Mouse (Mus musculus) intestine, embryonic 15.5 days (tissue): ENCODE results near the gene 4930518I15Rik. TPM values are rescaled to one million over a fixed set of nuclear protein-coding genes. Genes with fewer than 3 reads are reported as not detected.
A peak's percentile ranks its signal among the peaks of the same experiment; 100 is the strongest.
"Not testable (repeated sequence)": the region's sequence is repeated elsewhere in the genome, so short reads cannot be mapped to it uniquely, and the experiment has no call there.

ENCODE experiments used
- ATAC-seq: fragments of 200-750 bp; cut with Nextera tagmentation; 2 replicates; pipeline ENCODE4 v1.8.0; 2017; ENCODE audit warnings: moderate TSS enrichment, moderate library complexity
- H3K27ac ChIP-seq: fragments of 300-500 bp; sonication (generic); 2 replicates; pipeline ENCODE4 v1.5.1; 2015; ENCODE audit warnings: mild to moderate bottlenecking, inconsistent platforms
- H3K27me3 ChIP-seq: fragments of 300-500 bp; sonication (generic); replicated peaks from 2 replicates; pipeline ENCODE4 v1.6.1; 2015; ENCODE audit warnings: inconsistent platforms
- H3K36me3 ChIP-seq: fragments of 300-500 bp; sonication (generic); 2 replicates; pipeline ENCODE4 v1.6.1; 2015; ENCODE audit warnings: inconsistent platforms
- H3K4me1 ChIP-seq: fragments of 300-500 bp; sonication (generic); replicated peaks from 2 replicates; pipeline ENCODE4 v1.6.1; 2015; ENCODE audit warnings: inconsistent platforms
- H3K4me2 ChIP-seq: fragments of 300-500 bp; sonication (generic); replicated peaks from 2 replicates; pipeline ENCODE4 v1.6.1; 2015; ENCODE audit warnings: mild to moderate bottlenecking, inconsistent platforms
- H3K4me3 ChIP-seq: fragments of 300-500 bp; sonication (generic); replicated peaks from 2 replicates; pipeline ENCODE4 v1.5.1; 2015; ENCODE audit warnings: inconsistent platforms
- H3K9ac ChIP-seq: fragments of 300-500 bp; sonication (generic); 2 replicates; pipeline ENCODE4 v1.6.1; 2015; ENCODE audit warnings: inconsistent platforms
- H3K9me3 ChIP-seq: fragments of 300-500 bp; sonication (generic); 2 replicates; pipeline ENCODE4 v1.6.1; 2016; ENCODE audit warnings: inconsistent platforms
- WGBS: fragments of 180-500 bp; shearing (Covaris S2); methylation state at CpG from one replicate; pipeline ENCODE4 v1.1.7; 2015; 5-methylcytosine and 5-hydroxymethylcytosine counted together
- polyA plus RNA-seq: library from polyadenylated mRNA; unstranded; fragments of >200 nt; fragmentation: Nextera tagmentation; extraction: Ambion mirVana; gene quantifications from 2 replicates; pipeline ENCODE4 v1.2.1, GENCODE M21; 2015

Gene 4930518I15Rik
- polyA plus RNA-seq, 1 experiment from 2014 or later = 5.3 TPM

GRCm38 (mm10) chr2:156853999-156854771, 3.6 kb downstream of the 4930518I15Rik start:
- H3K27me3 ChIP-seq, H3K4me3 ChIP-seq, H3K9ac ChIP-seq, H3K27ac ChIP-seq, H3K9me3 ChIP-seq, H3K4me1 ChIP-seq, ATAC-seq, H3K4me2 ChIP-seq: not testable (repeated sequence)
- peaks cover 26% of the 10 kb centered on the region for H3K36me3 ChIP-seq
- WGBS = 45% methylated on average over 13 of the region's 13 CpGs

- H3K27ac ChIP-seq, H3K4me1 ChIP-seq, H3K9ac ChIP-seq, ATAC-seq, H3K9me3 ChIP-seq, H3K4me3 ChIP-seq, H3K27me3 ChIP-seq, H3K4me2 ChIP-seq: not testable (repeated sequence)
- H3K36me3 ChIP-seq = peaks cover 26% of the 10 kb centered on the region
- 84% methylated on average over 8 of the region's 13 CpGs for WGBS
Measured at GRCm38 (mm10) chr2:156853584-156853983, 4.2 kb downstream of the 4930518I15Rik start.

DNA sequence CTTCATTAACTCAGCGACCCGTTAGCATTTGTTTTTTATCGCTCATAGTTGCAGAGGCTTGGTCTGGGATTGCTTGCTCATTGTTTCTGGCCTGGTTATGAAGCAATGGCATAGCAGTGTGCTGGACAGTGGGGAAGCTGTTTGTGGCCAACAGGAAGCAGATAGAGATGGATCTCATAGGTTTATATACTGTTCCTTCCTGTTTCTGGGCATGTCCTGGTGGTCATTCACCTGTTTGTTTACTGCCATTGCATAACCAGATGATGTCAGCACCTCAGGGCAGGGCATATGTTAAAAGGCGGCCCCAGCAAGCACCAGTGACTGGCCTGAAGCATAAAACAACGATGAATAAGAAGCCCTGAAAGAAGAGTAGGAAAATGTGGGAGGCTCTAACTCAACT, 7.2 kb downstream of the 4930518I15Rik start:
- Histone ChIP-seq H3K9ac (no peak overlapping the region), H3K27ac (no peak overlapping the region), H3K4me3 (no peak overlapping the region), H3K4me2 (no peak overlapping the region), H3K36me3 (peaks cover 28% of the 10 kb centered on the region), H3K9me3 (no peaks in the 10 kb centered on the region), H3K27me3 (no peaks in the 10 kb centered on the region), H3K4me1 (peaks cover 5% of the 10 kb centered on the region)
- ATAC-seq = no peak
- WGBS = 86% methylated on average over 5 of the region's 5 CpGs

DNA sequence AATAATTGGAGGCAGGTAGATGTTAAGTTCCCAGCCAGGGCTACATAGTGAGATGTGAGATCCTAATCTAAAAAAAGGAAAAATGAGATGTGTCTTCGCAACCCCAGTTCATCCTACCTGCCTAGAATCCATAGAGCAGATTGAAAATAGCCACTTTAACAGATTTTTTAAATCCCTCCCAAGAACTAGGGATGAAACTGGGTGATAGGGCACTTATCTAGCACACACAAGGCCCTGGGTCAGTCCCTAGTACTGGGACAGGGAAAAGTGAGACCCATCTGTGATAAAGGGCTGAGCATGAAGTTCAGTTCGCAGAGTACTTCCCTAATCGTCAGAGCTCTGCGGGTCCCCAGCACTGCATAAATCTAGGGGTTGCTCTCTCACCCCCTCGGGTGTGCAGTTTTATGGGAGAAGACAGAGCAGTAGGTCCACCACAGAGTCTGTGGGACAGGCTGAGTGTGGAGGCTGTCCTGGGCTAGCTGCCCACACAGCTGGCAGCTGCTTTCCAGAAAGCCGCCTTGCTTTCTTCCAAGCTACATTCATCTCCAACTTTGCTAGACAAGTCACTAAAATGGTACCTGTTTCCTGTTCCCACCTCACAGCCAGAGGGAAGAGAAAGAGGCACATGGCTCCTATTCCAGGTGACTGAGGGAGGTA, 9.1 kb downstream of the 4930518I15Rik start:
- Histone ChIP-seq H3K27ac (no peak overlapping the region), H3K4me3 (no peak overlapping the region), H3K4me2 (no peak overlapping the region), H3K9ac (no peak overlapping the region), H3K9me3 (no peaks in the 10 kb centered on the region), H3K36me3 (peaks cover 28% of the 10 kb centered on the region), H3K27me3 (no peaks in the 10 kb centered on the region), H3K4me1 (peaks cover 20% of the 10 kb centered on the region)
- WGBS = 80% methylated on average over 6 of the region's 6 CpGs
- ATAC-seq = no peak

- Histone ChIP-seq H3K27me3 (no peaks in the 10 kb centered on the region), H3K27ac (no peak overlapping the region), H3K36me3 (peaks cover 28% of the 10 kb centered on the region), H3K4me2 (no peak overlapping the region), H3K9me3 (no peaks in the 10 kb centered on the region), H3K4me1 (peaks cover 30% of the 10 kb centered on the region), H3K4me3 (no peak overlapping the region), H3K9ac (no peak overlapping the region)
- ATAC-seq = no peak
- WGBS = 74% methylated on average over 6 of the region's 6 CpGs
Measured at GRCm38 (mm10) chr2:156847653-156848052, 10.1 kb downstream of the 4930518I15Rik start.

GRCm38 (mm10) chr2:156844715-156845114, 13.0 kb downstream of the 4930518I15Rik start:
- H3K36me3 ChIP-seq = peaks cover 12% of the 10 kb centered on the region
- ATAC-seq = no peak
- no peak overlapping the region for H3K9ac ChIP-seq
- H3K27me3 ChIP-seq = no peaks in the 10 kb centered on the region
- H3K4me2 ChIP-seq = no peak overlapping the region
- 57% methylated on average over 10 of the region's 10 CpGs for WGBS
- H3K4me1 ChIP-seq = peaks cover 45% of the 10 kb centered on the region
- no peak overlapping the region for H3K4me3 ChIP-seq
- H3K27ac ChIP-seq = peak overlapping the region; percentile 6
- no peaks in the 10 kb centered on the region for H3K9me3 ChIP-seq

DNA sequence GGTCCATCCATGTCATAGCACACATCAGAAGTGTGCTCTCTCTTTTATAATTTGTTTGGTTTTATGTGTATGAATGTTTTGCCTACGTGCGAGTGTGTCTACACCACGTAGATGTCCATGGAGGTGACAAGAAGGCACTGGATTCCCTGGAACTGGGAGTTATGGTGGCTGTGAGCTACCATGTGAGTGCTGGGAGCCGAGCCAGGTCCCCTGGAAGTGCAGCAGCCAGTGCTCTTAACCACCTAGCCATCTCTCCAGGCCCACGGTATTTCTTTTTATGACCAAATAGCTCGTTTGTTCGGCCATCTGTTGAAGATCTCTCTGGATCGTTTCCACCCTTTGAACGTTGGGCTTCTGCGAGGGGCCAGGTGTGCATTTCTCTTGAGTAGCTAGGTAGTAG, 14.4 kb downstream of the 4930518I15Rik start:
- no peaks in the 10 kb centered on the region for H3K27me3 ChIP-seq
- peaks cover 8% of the 10 kb centered on the region for H3K36me3 ChIP-seq
- ATAC-seq = no peak
- H3K4me1 ChIP-seq = peaks cover 48% of the 10 kb centered on the region
- H3K9me3 ChIP-seq = no peaks in the 10 kb centered on the region
- no peak overlapping the region for H3K4me3 ChIP-seq
- H3K4me2 ChIP-seq = peak overlapping the region; percentile 86
- H3K27ac ChIP-seq = 0 out of 2 replicates have a peak overlapping the region, but pooled peaks have one; percentile 2
- 53% methylated on average over 10 of the region's 10 CpGs for WGBS
- H3K9ac ChIP-seq = no peak overlapping the region

DNA sequence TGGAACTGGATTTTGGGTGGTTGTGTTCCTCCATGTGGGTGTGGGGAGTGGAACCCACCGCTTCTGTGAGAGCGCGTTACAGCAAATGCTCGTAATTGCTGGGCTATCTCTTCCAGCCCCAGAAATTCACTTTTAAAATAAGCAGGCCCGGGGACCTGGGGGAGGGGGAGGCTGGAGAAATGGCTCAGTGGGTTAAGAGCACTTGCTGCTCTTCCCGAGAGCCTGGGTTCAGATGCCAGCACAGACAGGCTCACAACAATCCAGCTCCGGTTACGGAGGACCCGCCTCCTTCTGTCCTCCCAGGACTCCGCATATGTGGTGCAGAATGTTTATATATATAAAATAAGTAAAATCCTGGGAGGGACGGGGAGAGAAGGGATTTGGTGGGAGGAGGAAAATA, 15.0 kb downstream of the 4930518I15Rik start:
- peak overlapping the region; percentile 26; the same call in 1 of the 2 replicates for H3K9ac ChIP-seq
- peak overlapping the region; percentile 86 for H3K4me2 ChIP-seq
- WGBS = 18% methylated on average over 11 of the region's 11 CpGs
- no peaks in the 10 kb centered on the region for H3K27me3 ChIP-seq
- no peaks in the 10 kb centered on the region for H3K9me3 ChIP-seq
- peaks cover 8% of the 10 kb centered on the region for H3K36me3 ChIP-seq
- peaks cover 53% of the 10 kb centered on the region for H3K4me1 ChIP-seq
- H3K4me3 ChIP-seq = peak overlapping the region; percentile 94
- ATAC-seq = no peak
- 0 out of 2 replicates have a peak overlapping the region, but pooled peaks have one; percentile 94 for H3K27ac ChIP-seq

DNA sequence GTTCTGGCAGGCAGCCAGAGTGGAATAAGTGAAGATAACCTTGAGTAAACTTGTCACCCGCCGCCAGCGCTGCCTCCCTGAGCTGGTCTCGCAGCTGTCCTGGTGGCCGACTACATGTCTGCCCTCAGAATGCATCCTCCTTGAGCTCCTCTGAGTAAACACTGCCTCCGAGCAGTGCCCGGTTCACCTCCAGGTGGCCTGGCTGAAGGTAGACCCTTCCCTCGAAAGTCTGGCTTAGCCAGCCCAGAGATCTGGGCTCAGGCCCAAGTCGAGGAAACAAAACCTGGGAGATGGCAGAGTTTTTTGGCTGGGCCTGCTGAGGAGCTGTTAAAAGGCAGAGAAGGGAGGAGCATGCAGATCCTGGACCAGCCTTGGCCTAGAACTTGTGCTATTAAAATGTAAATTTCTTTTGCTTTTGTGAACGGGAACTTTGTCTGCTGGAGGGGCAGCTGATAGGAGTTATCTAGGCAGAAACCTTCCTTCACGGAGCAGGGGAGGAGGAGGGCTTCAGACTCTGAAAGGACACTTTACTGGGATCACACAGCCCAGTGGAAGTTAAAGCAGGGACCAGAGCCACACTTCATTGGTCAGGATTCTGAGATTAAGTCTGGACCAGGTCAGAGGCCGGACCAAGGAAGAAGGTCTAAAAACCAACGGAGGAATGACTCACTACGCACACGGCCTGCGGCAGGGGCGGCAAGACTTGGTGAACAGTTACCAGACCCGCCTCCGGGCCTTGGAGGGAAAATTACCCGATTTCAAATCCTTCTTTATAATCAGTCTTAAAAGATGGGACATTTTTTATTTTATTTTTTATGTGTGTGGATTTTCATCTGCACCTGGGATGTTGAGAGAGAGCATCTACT, 15.7 kb downstream of the 4930518I15Rik start:
- peak overlapping the region; percentile 94 for H3K27ac ChIP-seq
- H3K4me2 ChIP-seq = peak overlapping the region; percentile 86
- H3K4me1 ChIP-seq = peaks cover 53% of the 10 kb centered on the region
- ATAC-seq = peak; percentile 15
- H3K9me3 ChIP-seq = no peaks in the 10 kb centered on the region
- peak overlapping the region; percentile 94 for H3K4me3 ChIP-seq
- H3K9ac ChIP-seq = peak overlapping the region; percentile 80
- no peaks in the 10 kb centered on the region for H3K27me3 ChIP-seq
- peaks cover 7% of the 10 kb centered on the region for H3K36me3 ChIP-seq
- whole genome bisulfite sequencing = 5% methylated on average over 20 of the region's 20 CpGs

- Histone ChIP-seq H3K27me3 (no peaks in the 10 kb centered on the region), H3K4me1 (peaks cover 53% of the 10 kb centered on the region), H3K9me3 (no peaks in the 10 kb centered on the region), H3K9ac (peak overlapping the region; percentile 80), H3K27ac (peak overlapping the region; percentile 94), H3K36me3 (no peaks in the 10 kb centered on the region; the same call in 1 of the 2 replicates), H3K4me3 (peak overlapping the region; percentile 94), H3K4me2 (peak overlapping the region; percentile 86)
- peak; percentile 25 for ATAC-seq
- WGBS = under 1% methylated on average over 42 of the region's 42 CpGs
Measured at GRCm38 (mm10) chr2:156841028-156841840, 16.5 kb downstream of the 4930518I15Rik start.

GRCm38 (mm10) chr2:156840301-156841027, 17.3 kb downstream of the 4930518I15Rik start:
- Histone ChIP-seq H3K9ac (peak overlapping the region; percentile 80), H3K4me2 (peak overlapping the region; percentile 86), H3K9me3 (no peaks in the 10 kb centered on the region), H3K27me3 (no peaks in the 10 kb centered on the region), H3K4me1 (peaks cover 51% of the 10 kb centered on the region), H3K36me3 (no peaks in the 10 kb centered on the region; the same call in 1 of the 2 replicates), H3K4me3 (peak overlapping the region; percentile 94), H3K27ac (peak overlapping the region; percentile 94)
- peak; percentile 42 for ATAC-seq
- WGBS = under 1% methylated on average over 62 of the region's 79 CpGs
